Mouse (Mus musculus) midbrain, embryonic 15.5 days (tissue): ENCODE data around the gene Cbr3. TPM values are rescaled to one million over a fixed set of nuclear protein-coding genes. Genes with fewer than 3 reads are reported as not detected.
A peak's percentile ranks its signal among the peaks of the same experiment; 100 is the strongest.
"Not testable (repeated sequence)": the region's sequence is repeated elsewhere in the genome, so short reads cannot be mapped to it uniquely, and the experiment has no call there.

ENCODE experiments used
- ATAC-seq: fragments of 200-750 bp; cut with Nextera tagmentation; replicated peaks from 2 replicates; pipeline ENCODE4 v1.8.0; 2017; ENCODE audit warnings: moderate TSS enrichment
- H3K27ac ChIP-seq: fragments of 300-500 bp; sonication (generic); 2 replicates; pipeline ENCODE4 v1.5.1; 2015; ENCODE audit warnings: mild to moderate bottlenecking, inconsistent platforms
- H3K27me3 ChIP-seq: fragments of 300-500 bp; sonication (generic); replicated peaks from 2 replicates; pipeline ENCODE4 v1.6.1; 2015; ENCODE audit warnings: inconsistent platforms
- H3K36me3 ChIP-seq: fragments of 300-500 bp; sonication (generic); replicated peaks from 2 replicates; pipeline ENCODE4 v1.6.1; 2015; ENCODE audit warnings: inconsistent platforms
- H3K4me1 ChIP-seq: fragments of 300-500 bp; sonication (generic); 2 replicates; pipeline ENCODE4 v1.6.1; 2015; ENCODE audit warnings: inconsistent platforms
- H3K4me2 ChIP-seq: fragments of 300-500 bp; sonication (generic); 2 replicates; pipeline ENCODE4 v1.6.1; 2015; ENCODE audit warnings: inconsistent platforms, mild to moderate bottlenecking, moderate library complexity
- H3K4me3 ChIP-seq: fragments of 300-500 bp; sonication (generic); 2 replicates; pipeline ENCODE4 v1.5.1; 2015; ENCODE audit warnings: mild to moderate bottlenecking, inconsistent platforms
- H3K9ac ChIP-seq: fragments of 300-500 bp; sonication (generic); 2 replicates; pipeline ENCODE4 v1.6.1; 2015; ENCODE audit warnings: mild to moderate bottlenecking, inconsistent platforms
- H3K9me3 ChIP-seq: fragments of 300-500 bp; sonication (generic); 2 replicates; pipeline ENCODE4 v1.6.1; 2016; ENCODE audit warnings: inconsistent platforms
- WGBS: fragments of 180-500 bp; shearing (Covaris S2); methylation state at CpG from one replicate; pipeline ENCODE4 v1.1.7; 2015; ENCODE audit warnings: mixed read lengths; 5-methylcytosine and 5-hydroxymethylcytosine counted together
- polyA plus RNA-seq: library from polyadenylated mRNA; unstranded; fragments of >200 nt; fragmentation: Nextera tagmentation; extraction: Ambion mirVana; gene quantifications from 2 replicates; pipeline ENCODE4 v1.2.1, GENCODE M21; 2015

Cbr3 gene
- polyA plus RNA-seq, result 1.6 and 1.7 TPM in 2 replicates

GRCm38 (mm10) chr16:93682689-93683507 is at the start of gene Cbr3:
TSS of gene Cbr3 (plus strand) at chr16:93683215.
- Histone ChIP-seq H3K27me3 (peaks cover 49% of the 10 kb centered on the region), H3K27ac (no peak within 1 kb of the TSS), H3K9me3 (no peaks in the 10 kb centered on the region), H3K4me2 (peak within 1 kb of the TSS; percentile 63), H3K4me1 (peaks cover 18% of the 10 kb centered on the region), H3K4me3 (peak within 1 kb of the TSS; percentile 38), H3K36me3 (no peaks in the 10 kb centered on the region), H3K9ac (peak within 1 kb of the TSS; percentile 26)
- peak; percentile 81 for ATAC-seq
- under 1% methylated on average over 63 of the region's 63 CpGs for WGBS

- no peak for ATAC-seq
- no peaks in the 10 kb centered on the region for H3K9me3 ChIP-seq
Observed at GRCm38 (mm10) chr16:93644006-93644405, 39.0 kb upstream of the Cbr3 start.

GRCm38 (mm10) chr16:93648441-93649183 is 34.4 kb upstream of the Cbr3 start:
- Histone ChIP-seq H3K27me3 (no peaks in the 10 kb centered on the region), H3K9ac (no peak overlapping the region), H3K4me2 (no peak overlapping the region), H3K27ac (no peak overlapping the region), H3K9me3 (no peaks in the 10 kb centered on the region), H3K36me3 (no peaks in the 10 kb centered on the region), H3K4me3 (no peak overlapping the region), H3K4me1 (no peaks in the 10 kb centered on the region)
- WGBS, result 87% methylated on average over 5 of the region's 5 CpGs
- no peak for ATAC-seq

More at GRCm38 (mm10) chr16:93644006-93644405, 39.0 kb upstream of the Cbr3 start:
- no peaks in the 10 kb centered on the region for H3K27me3 ChIP-seq
- H3K4me2 ChIP-seq, result no peak overlapping the region
- no peak overlapping the region for H3K9ac ChIP-seq
- no peaks in the 10 kb centered on the region for H3K36me3 ChIP-seq
- H3K27ac ChIP-seq, result no peak overlapping the region
- 72% methylated on average over 4 of the region's 4 CpGs for WGBS
- no peaks in the 10 kb centered on the region for H3K4me1 ChIP-seq
- no peak overlapping the region for H3K4me3 ChIP-seq

- Histone ChIP-seq H3K27me3 (no peaks in the 10 kb centered on the region), H3K36me3 (no peaks in the 10 kb centered on the region), H3K4me3 (no peak overlapping the region), H3K4me2 (no peak overlapping the region), H3K9ac (no peak overlapping the region), H3K4me1 (no peaks in the 10 kb centered on the region), H3K27ac (no peak overlapping the region), H3K9me3 (peaks cover 8% of the 10 kb centered on the region; the same call in 1 of the 2 replicates)
- ATAC-seq, result no peak
Observed at GRCm38 (mm10) chr16:93667976-93668375, 15.0 kb upstream of the Cbr3 start.

GRCm38 (mm10) chr16:93669521-93669920 is 13.5 kb upstream of the Cbr3 start:
- Histone ChIP-seq H3K27ac (no peak overlapping the region), H3K36me3 (no peaks in the 10 kb centered on the region), H3K9me3 (peaks cover 8% of the 10 kb centered on the region; the same call in 1 of the 2 replicates), H3K9ac (no peak overlapping the region), H3K4me1 (no peaks in the 10 kb centered on the region), H3K27me3 (no peaks in the 10 kb centered on the region), H3K4me3 (no peak overlapping the region), H3K4me2 (no peak overlapping the region)
- ATAC-seq, result no peak

GRCm38 (mm10) chr16:93670466-93670865 is 12.5 kb upstream of the Cbr3 start:
- not testable (repeated sequence) for H3K4me3 ChIP-seq, ATAC-seq, H3K4me2 ChIP-seq, H3K9ac ChIP-seq, H3K27me3 ChIP-seq, H3K36me3 ChIP-seq, H3K27ac ChIP-seq, H3K4me1 ChIP-seq, H3K9me3 ChIP-seq
- 37% methylated on average over 4 of the region's 4 CpGs for WGBS

GRCm38 (mm10) chr16:93671064-93671463 is 12.0 kb upstream of the Cbr3 start:
- no peaks in the 10 kb centered on the region for H3K4me1 ChIP-seq
- H3K27ac ChIP-seq, result no peak overlapping the region
- H3K27me3 ChIP-seq, result no peaks in the 10 kb centered on the region
- H3K9me3 ChIP-seq, result peaks cover 8% of the 10 kb centered on the region; the same call in 1 of the 2 replicates
- WGBS, result 95% methylated on average over 5 of the region's 5 CpGs
- no peak overlapping the region for H3K4me3 ChIP-seq
- H3K4me2 ChIP-seq, result no peak overlapping the region
- ATAC-seq, result no peak
- no peak overlapping the region for H3K9ac ChIP-seq
- no peaks in the 10 kb centered on the region for H3K36me3 ChIP-seq

- no peaks in the 10 kb centered on the region for H3K36me3 ChIP-seq
- H3K27me3 ChIP-seq, result peaks cover 7% of the 10 kb centered on the region
- WGBS, result 90% methylated on average over 5 of the region's 5 CpGs
- H3K4me1 ChIP-seq, result no peaks in the 10 kb centered on the region
- ATAC-seq, result no peak
- no peaks in the 10 kb centered on the region for H3K9me3 ChIP-seq
- H3K4me3 ChIP-seq, result no peak overlapping the region
- H3K9ac ChIP-seq, result no peak overlapping the region
- no peak overlapping the region for H3K27ac ChIP-seq
- H3K4me2 ChIP-seq, result no peak overlapping the region
Observed at GRCm38 (mm10) chr16:93676376-93676775, 6.6 kb upstream of the Cbr3 start.

GRCm38 (mm10) chr16:93678206-93678605 is 4.8 kb upstream of the Cbr3 start:
- WGBS, result 91% methylated on average over 4 of the region's 4 CpGs
- Histone ChIP-seq H3K4me2 (no peak overlapping the region), H3K27me3 (peaks cover 25% of the 10 kb centered on the region), H3K4me1 (peaks cover 10% of the 10 kb centered on the region), H3K9me3 (no peaks in the 10 kb centered on the region), H3K4me3 (no peak overlapping the region), H3K27ac (no peak overlapping the region), H3K9ac (no peak overlapping the region), H3K36me3 (no peaks in the 10 kb centered on the region)
- no peak for ATAC-seq

- Histone ChIP-seq H3K27me3 (peaks cover 35% of the 10 kb centered on the region), H3K4me3 (no peak overlapping the region), H3K4me1 (peaks cover 18% of the 10 kb centered on the region), H3K36me3 (no peaks in the 10 kb centered on the region), H3K27ac (no peak overlapping the region), H3K4me2 (no peak overlapping the region), H3K9me3 (no peaks in the 10 kb centered on the region), H3K9ac (no peak overlapping the region)
- no peak for ATAC-seq
- WGBS, result 50% methylated on average over 9 of the region's 9 CpGs
Observed at GRCm38 (mm10) chr16:93679165-93679564, 3.9 kb upstream of the Cbr3 start.

- peaks cover 49% of the 10 kb centered on the region for H3K27me3 ChIP-seq
- 29% methylated on average over 13 of the region's 13 CpGs for WGBS
Observed at GRCm38 (mm10) chr16:93682156-93682688, 793 bp upstream of the Cbr3 start.

GRCm38 (mm10) chr16:93683508-93684236 is 657 bp downstream of the Cbr3 start:
- Histone ChIP-seq H3K27me3 (peaks cover 49% of the 10 kb centered on the region), H3K9ac (peak overlapping the region; percentile 26), H3K9me3 (no peaks in the 10 kb centered on the region), H3K36me3 (no peaks in the 10 kb centered on the region), H3K4me1 (peaks cover 18% of the 10 kb centered on the region), H3K4me2 (peak overlapping the region; percentile 63), H3K27ac (no peak overlapping the region), H3K4me3 (peak overlapping the region; percentile 38)
- no peak for ATAC-seq
- under 1% methylated on average over 53 of the region's 53 CpGs for WGBS

More at GRCm38 (mm10) chr16:93682156-93682688, 793 bp upstream of the Cbr3 start:
- Histone ChIP-seq H3K4me3 (peak overlapping the region; percentile 38; the same call in 1 of the 2 replicates), H3K9ac (no peak overlapping the region), H3K9me3 (no peaks in the 10 kb centered on the region), H3K36me3 (no peaks in the 10 kb centered on the region), H3K4me2 (peak overlapping the region; percentile 63; the same call in 1 of the 2 replicates), H3K4me1 (peaks cover 18% of the 10 kb centered on the region), H3K27ac (no peak overlapping the region)
- no peak for ATAC-seq
